Mouse (Mus musculus): Measurements from ENCODE around the gene Xpr1. TPM values are rescaled to one million over a fixed set of nuclear protein-coding genes. Genes with fewer than 3 reads are reported as not detected.

The Xpr1 gene
- polyA plus RNA-seq, 2 experiments, result 2.4 to 4.2 TPM

DNA sequence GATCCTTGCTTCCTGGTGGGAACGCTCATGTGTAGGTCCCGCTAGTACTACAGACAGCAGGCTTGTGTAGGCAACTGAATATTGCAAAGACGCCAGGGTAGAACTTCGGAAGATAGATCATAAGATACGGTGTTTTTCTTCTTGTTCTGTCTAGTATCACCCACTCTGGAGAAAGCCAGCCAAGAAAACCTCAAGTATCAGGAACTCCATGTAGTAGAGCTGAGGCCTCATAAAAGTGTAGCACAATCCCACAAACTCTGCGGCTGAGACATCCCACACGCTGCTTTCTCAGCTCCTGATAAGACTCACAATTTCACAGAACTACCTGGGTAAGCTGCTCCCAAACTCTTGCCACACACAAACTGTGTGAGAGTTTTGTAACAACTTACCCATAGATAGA, 24.4 kb downstream of the Xpr1 start:
- Histone ChIP-seq H3K36me3 (replicated peaks; ENCODE audit: control insufficient read depth, insufficient read depth, low read depth) (no peaks in the 10 kb centered on the region), H3K9me3 (ENCODE audit: control insufficient read depth, low read length) (no peaks in the 10 kb centered on the region), H3K4me3 (ENCODE audit: insufficient read depth in 1 of 2, low read depth in 2 of 2, low read length in 2 of 2) (no peak overlapping the region), H3K27me3 (ENCODE audit: control insufficient read depth, insufficient read depth, low read length) (no peaks in the 10 kb centered on the region), H3K27ac (no peak overlapping the region), H3K4me1 (replicated peaks; ENCODE audit: control insufficient read depth in 2 of 2, insufficient read depth in 2 of 2, low read length in 1 of 2) (peaks cover 2 to 5% of the 10 kb centered on the region in 2 experiments; a peak in 3 of 4 replicates), H3K4me2 (ENCODE audit: low read depth) (no peak overlapping the region), H3K9ac (replicated peaks) (no peak overlapping the region)
- ATAC-seq (ENCODE audit: insufficient read depth), result no peak
- no peak for DNase-seq (ENCODE audit: low read depth in 3 of 3, low spot score in 3 of 3)
- TF ChIP-seq EP300 (IDR thresholded peaks at IDR 0.05; ENCODE audit: low read depth) (no peak), CTCF (IDR thresholded peaks at IDR 0.05; ENCODE audit: low read depth) (no peak)
- 72% methylated on average over 7 of the region's 7 CpGs for WGBS (ENCODE audit: insufficient replicate concordance)

DNA sequence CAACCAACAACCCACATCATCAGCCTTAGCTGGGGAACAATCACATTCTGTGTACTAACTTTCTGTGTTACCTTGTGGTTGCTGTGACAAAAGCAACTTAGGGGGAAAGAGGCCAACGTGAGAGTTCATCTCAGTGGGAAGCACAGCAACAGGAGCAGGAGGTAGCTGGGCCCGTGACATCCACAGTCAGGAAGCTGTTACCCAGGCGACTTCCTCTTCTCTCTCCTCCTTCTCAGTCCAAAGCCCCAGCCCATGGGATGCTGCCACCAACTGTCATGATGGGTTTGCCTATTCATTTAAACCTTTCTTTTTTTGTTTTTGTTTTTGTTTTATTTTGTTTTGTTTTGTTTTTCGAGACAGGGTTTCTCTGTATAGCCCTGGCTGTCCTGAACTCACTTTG, 25.7 kb downstream of the Xpr1 start:
- TF ChIP-seq CTCF (IDR thresholded peaks at IDR 0.05; ENCODE audit: low read depth), result no peak
- no peak for TF ChIP-seq EP300 (IDR thresholded peaks at IDR 0.05; ENCODE audit: low read depth)
- no peak for ATAC-seq (ENCODE audit: insufficient read depth)
- Histone ChIP-seq H3K4me3 (ENCODE audit: insufficient read depth in 1 of 2, low read depth in 2 of 2, low read length in 2 of 2) (no peak overlapping the region), H3K27ac (no peak overlapping the region), H3K9me3 (ENCODE audit: control insufficient read depth, low read length) (no peaks in the 10 kb centered on the region), H3K9ac (replicated peaks) (no peak overlapping the region), H3K4me2 (ENCODE audit: low read depth) (no peak overlapping the region), H3K36me3 (replicated peaks; ENCODE audit: control insufficient read depth, insufficient read depth, low read depth) (no peaks in the 10 kb centered on the region), H3K4me1 (replicated peaks; ENCODE audit: control insufficient read depth in 2 of 2, insufficient read depth in 2 of 2, low read length in 1 of 2) (peaks cover 2 to 5% of the 10 kb centered on the region in 2 experiments; a peak in 3 of 4 replicates), H3K27me3 (ENCODE audit: control insufficient read depth, insufficient read depth, low read length) (no peaks in the 10 kb centered on the region)
- WGBS (ENCODE audit: insufficient replicate concordance), result 59% methylated on average over 4 of the region's 4 CpGs
- no peak for DNase-seq (ENCODE audit: low read depth in 3 of 3, low spot score in 3 of 3)

DNA sequence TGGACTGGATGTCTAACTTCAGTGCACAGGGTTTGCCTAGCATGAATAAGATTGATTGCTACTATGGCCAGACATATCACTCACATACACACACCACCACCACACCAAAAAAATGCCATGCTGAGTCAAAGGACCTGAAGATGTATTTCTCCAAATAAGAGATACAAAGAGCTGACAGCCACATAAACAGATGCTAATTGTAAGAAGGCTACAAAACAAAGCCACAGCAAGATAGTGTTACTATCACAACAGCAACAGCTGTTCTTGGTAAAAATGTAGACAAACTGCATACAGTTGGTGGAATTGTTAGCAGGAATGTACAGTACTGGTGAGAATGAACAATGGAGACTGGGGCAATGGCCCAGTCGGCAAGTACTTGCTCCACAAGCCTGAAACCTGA, 28.8 kb downstream of the Xpr1 start:
- WGBS (ENCODE audit: insufficient replicate concordance), result 59% methylated on average over 1 of the region's 1 CpGs
- Histone ChIP-seq H3K27me3 (ENCODE audit: control insufficient read depth, insufficient read depth, low read length) (no peaks in the 10 kb centered on the region), H3K36me3 (replicated peaks; ENCODE audit: control insufficient read depth, insufficient read depth, low read depth) (no peaks in the 10 kb centered on the region), H3K9ac (replicated peaks) (no peak overlapping the region), H3K9me3 (ENCODE audit: control insufficient read depth, low read length) (no peaks in the 10 kb centered on the region), H3K4me1 (replicated peaks; ENCODE audit: control insufficient read depth in 2 of 2, insufficient read depth in 2 of 2, low read length in 1 of 2) (peaks cover 5 to 6% of the 10 kb centered on the region in 2 experiments), H3K27ac (no peak overlapping the region), H3K4me3 (ENCODE audit: insufficient read depth in 1 of 2, low read depth in 2 of 2, low read length in 2 of 2) (no peak overlapping the region), H3K4me2 (ENCODE audit: low read depth) (no peak overlapping the region)
- ATAC-seq (ENCODE audit: insufficient read depth) (peak; percentile 72; the same call in 1 of the 2 replicates), DNase-seq (ENCODE audit: low read depth in 3 of 3, low spot score in 3 of 3) (peak in 1 of 3 experiments; percentile 30)
- no peak for TF ChIP-seq CTCF (IDR thresholded peaks at IDR 0.05; ENCODE audit: low read depth)
- TF ChIP-seq EP300 (IDR thresholded peaks at IDR 0.05; ENCODE audit: low read depth), result peak; percentile 41

GRCm38 (mm10) chr1:155386551-155386950, 30.7 kb downstream of the Xpr1 start:
- no peak overlapping the region for H3K4me2 ChIP-seq (ENCODE audit: low read depth)

GRCm38 (mm10) chr1:155383319-155384302, 33.6 kb downstream of the Xpr1 start:
- no peaks in the 10 kb centered on the region for H3K27me3 ChIP-seq (ENCODE audit: control insufficient read depth, insufficient read depth, low read length)
- H3K4me1 ChIP-seq (replicated peaks; ENCODE audit: control insufficient read depth in 2 of 2, insufficient read depth in 2 of 2, low read length in 1 of 2), result peaks cover 7 to 11% of the 10 kb centered on the region in 2 experiments
- no peak overlapping the region for H3K27ac ChIP-seq
- DNase-seq (ENCODE audit: low read depth in 3 of 3, low spot score in 3 of 3) (peak; percentile 13 to 44 (median 35)), ATAC-seq (ENCODE audit: insufficient read depth) (peak; percentile 69; the same call in 1 of the 2 replicates)
- H3K36me3 ChIP-seq (replicated peaks; ENCODE audit: control insufficient read depth, insufficient read depth, low read depth), result no peaks in the 10 kb centered on the region
- no peaks in the 10 kb centered on the region for H3K9me3 ChIP-seq (ENCODE audit: control insufficient read depth, low read length)
- 80% methylated on average over 8 of the region's 8 CpGs for WGBS (ENCODE audit: insufficient replicate concordance)
- TF ChIP-seq EP300 (IDR thresholded peaks at IDR 0.05; ENCODE audit: low read depth) (peak; percentile 37; the same call in 1 of the 2 replicates), CTCF (IDR thresholded peaks at IDR 0.05; ENCODE audit: low read depth) (no peak)
- no peak overlapping the region for H3K9ac ChIP-seq (replicated peaks)
- no peak overlapping the region for H3K4me3 ChIP-seq (ENCODE audit: insufficient read depth in 1 of 2, low read depth in 2 of 2, low read length in 2 of 2)
- H3K4me2 ChIP-seq (ENCODE audit: low read depth), result no peak overlapping the region

More at GRCm38 (mm10) chr1:155386551-155386950, 30.7 kb downstream of the Xpr1 start:
- no peak overlapping the region for H3K9ac ChIP-seq (replicated peaks)
- WGBS (ENCODE audit: insufficient replicate concordance), result 70% methylated on average over 4 of the region's 4 CpGs
- H3K4me3 ChIP-seq (ENCODE audit: insufficient read depth in 1 of 2, low read depth in 2 of 2, low read length in 2 of 2), result no peak overlapping the region
- H3K27ac ChIP-seq, result no peak overlapping the region
- no peaks in the 10 kb centered on the region for H3K27me3 ChIP-seq (ENCODE audit: control insufficient read depth, insufficient read depth, low read length)
- peaks cover 9 to 13% of the 10 kb centered on the region in 2 experiments for H3K4me1 ChIP-seq (replicated peaks; ENCODE audit: control insufficient read depth in 2 of 2, insufficient read depth in 2 of 2, low read length in 1 of 2)
- no peak for TF ChIP-seq EP300 (IDR thresholded peaks at IDR 0.05; ENCODE audit: low read depth)
- no peak for TF ChIP-seq CTCF (IDR thresholded peaks at IDR 0.05; ENCODE audit: low read depth)
- H3K36me3 ChIP-seq (replicated peaks; ENCODE audit: control insufficient read depth, insufficient read depth, low read depth), result no peaks in the 10 kb centered on the region
- DNase-seq (ENCODE audit: low read depth in 3 of 3, low spot score in 3 of 3) (no peak), ATAC-seq (ENCODE audit: insufficient read depth) (no peak)
- H3K9me3 ChIP-seq (ENCODE audit: control insufficient read depth, low read length), result no peaks in the 10 kb centered on the region

All from liver, embryonic 14.5 days (tissue).